Mouse (Mus musculus) ovary, postnatal 10 days (tissue): ENCODE data around the gene Txndc17.
A peak's percentile ranks its signal among the peaks of the same experiment; 100 is the strongest.
"Not testable (repeated sequence)": the region's sequence is repeated elsewhere in the genome, so short reads cannot be mapped to it uniquely, and the experiment has no call there.

Source experiments
- DNase-seq: peaks from one replicate; pipeline ENCODE4 v3.0.0; 2022; ENCODE audit warnings: low spot score

The Txndc17 gene

GRCm38 (mm10) chr11:72207204-72207833 is at the start of gene Txndc17, which contains the start of gene 4933427D14Rik:
TSS of gene Txndc17 (plus strand) at chr11:72207547.
TSS of gene 4933427D14Rik (minus strand) at chr11:72207459.
- DNase-seq = peak; percentile 78

- no peak for DNase-seq
These were observed 44.1 kb upstream of the Txndc17 start for GRCm38 (mm10) chr11:72163198-72163597.

- DNase-seq = no peak
These were observed 37.5 kb upstream of the Txndc17 start for GRCm38 (mm10) chr11:72169871-72170270.

DNA sequence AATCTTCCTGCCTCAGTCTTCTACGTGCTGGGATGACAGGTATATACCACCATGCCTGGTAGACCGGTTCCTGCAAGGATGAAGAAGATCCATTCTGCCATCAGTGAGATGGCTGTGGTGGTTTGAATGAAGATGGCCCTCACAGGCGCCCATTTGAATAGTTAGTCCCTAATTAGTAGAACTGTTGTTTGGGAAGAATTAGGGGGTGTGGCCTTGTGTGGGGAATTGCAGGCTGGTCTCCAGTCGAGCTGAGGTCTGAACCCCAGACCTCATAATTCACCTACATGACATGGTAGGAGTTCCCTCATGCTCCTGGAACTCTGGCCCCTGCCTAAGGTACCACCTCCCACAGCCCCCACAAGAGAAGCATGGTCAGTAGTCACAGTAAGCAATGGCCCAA is 35.4 kb upstream of the Txndc17 start:
- not testable (repeated sequence) for DNase-seq

DNA sequence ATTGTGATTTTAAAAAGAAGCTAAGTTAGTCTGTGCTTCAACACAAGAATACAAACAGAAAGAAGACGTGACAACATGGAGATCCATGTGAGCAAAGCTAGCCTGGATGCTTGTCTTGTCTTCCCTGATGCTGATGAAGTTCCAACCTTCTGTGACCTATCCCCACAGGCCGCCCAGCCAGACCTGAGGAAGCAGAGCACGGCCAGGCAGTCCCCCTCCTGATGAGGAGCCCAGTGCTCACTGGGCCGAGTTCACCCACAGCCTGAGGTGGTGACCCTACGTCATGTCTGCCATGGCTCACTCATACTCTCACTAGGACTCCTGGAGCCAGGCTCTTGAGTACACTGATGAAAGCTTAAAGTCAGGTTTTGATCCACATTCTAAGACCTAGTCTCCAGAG is 33.8 kb upstream of the Txndc17 start:
- DNase-seq = no peak

- DNase-seq = no peak
These were observed 32.6 kb upstream of the Txndc17 start for GRCm38 (mm10) chr11:72174721-72175120.

DNA sequence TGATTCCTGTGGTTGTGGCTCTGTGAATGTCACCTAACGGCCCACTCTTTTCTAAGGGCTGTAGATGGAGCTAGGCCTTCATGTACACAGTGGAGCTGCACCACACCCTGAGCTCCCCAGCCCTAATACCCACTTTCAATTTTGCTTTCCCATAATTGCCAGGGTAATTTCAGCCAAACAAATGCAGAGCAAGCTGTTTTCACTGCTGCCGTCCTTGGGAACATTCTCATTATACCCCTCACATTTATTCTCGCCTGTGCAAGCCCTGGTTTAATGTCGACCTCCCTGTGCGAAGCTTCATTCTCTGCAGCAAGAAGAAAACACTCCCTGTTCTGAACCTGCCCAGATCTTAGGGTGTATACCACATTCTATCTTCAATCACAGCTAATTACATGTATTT is 31.4 kb upstream of the Txndc17 start:
- no peak for DNase-seq

- DNase-seq = no peak
These were observed 30.8 kb upstream of the Txndc17 start for GRCm38 (mm10) chr11:72176553-72176952.

DNA sequence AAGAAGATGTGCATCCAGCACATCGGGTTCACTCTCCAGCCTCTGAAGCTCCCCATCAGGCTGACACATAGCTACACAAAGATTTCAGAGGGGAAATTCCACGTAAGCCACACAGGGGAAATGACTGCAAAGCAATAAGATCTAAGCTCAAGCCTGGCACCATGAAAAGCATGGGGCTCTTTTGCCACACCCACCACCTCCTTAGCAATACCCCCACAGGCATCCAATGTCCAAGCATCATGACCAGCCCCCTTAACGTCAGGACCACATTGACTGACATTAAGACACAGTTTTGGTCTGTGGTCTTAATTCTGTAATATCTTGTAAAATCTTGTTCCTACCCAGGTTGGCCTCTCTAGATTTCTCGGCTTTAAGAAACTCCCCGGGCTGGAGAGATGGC is 26.8 kb upstream of the Txndc17 start:
- no peak for DNase-seq

GRCm38 (mm10) chr11:72181136-72181535 is 26.2 kb upstream of the Txndc17 start:
- no peak for DNase-seq

GRCm38 (mm10) chr11:72184252-72184651 is 23.1 kb upstream of the Txndc17 start:
- no peak for DNase-seq

DNA sequence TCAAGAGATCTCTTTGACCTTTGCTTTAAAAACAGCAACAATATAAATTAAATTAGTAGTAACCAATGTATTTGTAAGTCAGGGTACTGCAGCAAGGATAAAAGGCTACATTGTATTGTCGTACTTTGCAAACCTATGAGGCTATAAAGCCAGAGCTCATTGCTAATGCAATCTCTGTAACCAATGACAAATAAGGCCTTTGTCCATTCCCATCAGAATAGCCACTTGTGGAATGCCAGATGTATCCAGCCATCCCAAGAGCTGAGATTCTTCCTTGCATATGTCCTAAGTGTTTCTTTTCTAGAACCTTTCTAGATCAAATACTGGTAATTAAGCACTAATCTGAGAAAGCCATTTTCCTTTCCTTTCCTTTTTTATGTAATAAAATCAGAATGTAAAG is 16.5 kb upstream of the Txndc17 start:
- DNase-seq = no peak

DNA sequence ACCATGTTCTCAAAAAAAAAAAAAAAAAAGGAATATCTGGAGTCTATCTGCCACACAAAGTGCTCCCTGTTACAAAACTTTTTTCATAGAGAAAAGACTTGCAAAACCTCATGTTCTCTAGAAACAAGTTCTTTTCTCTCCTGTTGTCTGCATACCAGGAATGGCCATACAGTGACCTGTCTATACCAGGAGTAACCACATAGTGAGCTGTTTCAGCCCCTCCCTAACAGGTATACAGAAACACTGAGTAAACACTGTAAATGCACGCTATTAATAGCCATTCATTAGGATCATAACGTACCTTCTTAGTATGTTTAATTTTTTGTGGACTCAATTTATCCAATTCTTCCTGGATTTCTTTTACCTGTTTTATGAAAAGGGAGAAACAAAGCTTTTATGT is 13.1 kb upstream of the Txndc17 start:
- no peak for DNase-seq

DNA sequence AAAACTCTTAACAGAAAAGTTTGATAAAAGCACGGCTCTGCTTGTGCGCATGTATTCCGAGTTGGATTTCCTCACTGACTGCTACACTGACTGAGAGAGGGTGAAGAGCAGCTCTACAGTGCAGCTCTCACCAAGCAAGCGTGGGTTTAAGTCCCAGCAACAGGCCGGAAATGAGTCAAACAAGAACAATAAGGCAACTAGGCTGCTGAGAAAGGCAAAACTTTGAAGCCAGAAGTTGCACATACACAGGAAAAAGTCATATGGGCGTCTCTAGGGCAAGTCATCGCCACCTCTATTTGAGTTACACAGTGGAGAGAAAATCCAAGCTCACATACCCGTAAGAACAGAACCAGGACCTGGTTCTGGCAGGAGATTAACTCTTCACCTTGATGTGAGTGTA is 10.8 kb upstream of the Txndc17 start:
- DNase-seq = no peak

- no peak for DNase-seq
These were observed 3.9 kb upstream of the Txndc17 start for GRCm38 (mm10) chr11:72203440-72203839.

DNA sequence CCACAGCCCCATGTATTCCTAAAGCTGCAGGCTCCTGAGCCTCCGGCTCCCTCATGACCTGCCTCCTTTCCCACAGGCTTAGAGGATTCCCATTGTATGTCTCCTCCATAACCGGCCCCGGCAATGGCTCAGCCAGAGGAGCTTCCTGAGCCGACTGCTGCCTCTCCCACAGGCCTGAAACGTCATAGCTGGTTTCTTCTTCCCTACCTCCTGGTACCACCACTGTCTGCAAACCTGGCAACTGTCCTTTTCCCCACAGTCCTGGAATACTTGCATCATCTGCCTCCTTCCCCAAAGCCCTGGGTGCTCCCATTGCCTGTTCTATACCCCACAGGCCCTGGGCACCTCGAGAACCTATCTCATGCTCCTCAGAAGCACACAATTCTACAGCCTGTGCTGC is 2.1 kb upstream of the Txndc17 start:
- no peak for DNase-seq

- DNase-seq = no peak
These were observed 775 bp upstream of the Txndc17 start, which contains the start of gene Gm43951 for GRCm38 (mm10) chr11:72206341-72207203. TSS of gene Gm43951 (minus strand) at chr11:72206840.

GRCm38 (mm10) chr11:72207834-72208377 is 559 bp downstream of the Txndc17 start:
- DNase-seq = no peak

DNA sequence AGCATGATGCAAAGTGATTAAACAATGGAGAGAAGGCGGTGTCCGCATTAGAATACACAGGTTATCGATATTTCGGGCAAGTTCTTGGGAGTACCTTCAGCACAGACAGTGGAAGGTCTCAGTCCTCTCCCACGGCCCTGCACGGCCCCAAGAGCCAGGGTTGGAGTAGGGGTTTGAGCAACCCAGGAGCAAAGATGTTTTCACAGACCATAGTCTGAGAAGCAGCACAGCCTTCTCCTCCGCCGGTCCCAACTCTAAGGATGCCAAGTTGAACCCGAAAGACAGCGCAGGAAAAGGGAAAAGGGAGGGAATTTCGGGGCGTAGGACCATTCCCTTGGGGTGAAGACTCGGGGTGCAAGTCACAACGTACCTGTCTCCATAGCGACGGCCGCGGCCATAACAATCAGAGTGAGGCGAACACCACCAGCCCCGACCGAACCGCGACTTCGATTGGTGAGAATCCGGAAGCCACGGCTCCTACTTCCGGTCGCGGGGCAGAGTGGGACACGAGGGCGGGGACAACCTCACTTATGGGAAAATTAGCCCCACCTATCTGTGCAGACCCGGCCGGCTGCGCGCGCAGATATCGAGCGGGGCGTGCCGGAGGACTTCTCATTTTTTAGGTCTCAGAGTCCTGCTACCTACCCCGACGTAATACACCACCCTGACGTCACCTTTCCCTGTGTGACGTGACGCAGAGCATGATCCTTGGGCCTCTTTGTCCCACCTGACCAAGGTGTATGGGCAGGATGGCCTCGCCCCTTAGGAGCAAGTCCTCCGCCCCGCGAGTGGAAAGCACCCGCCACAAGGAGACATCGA is 7.5 kb downstream of the Txndc17 start:
- DNase-seq = peak; percentile 78

DNA sequence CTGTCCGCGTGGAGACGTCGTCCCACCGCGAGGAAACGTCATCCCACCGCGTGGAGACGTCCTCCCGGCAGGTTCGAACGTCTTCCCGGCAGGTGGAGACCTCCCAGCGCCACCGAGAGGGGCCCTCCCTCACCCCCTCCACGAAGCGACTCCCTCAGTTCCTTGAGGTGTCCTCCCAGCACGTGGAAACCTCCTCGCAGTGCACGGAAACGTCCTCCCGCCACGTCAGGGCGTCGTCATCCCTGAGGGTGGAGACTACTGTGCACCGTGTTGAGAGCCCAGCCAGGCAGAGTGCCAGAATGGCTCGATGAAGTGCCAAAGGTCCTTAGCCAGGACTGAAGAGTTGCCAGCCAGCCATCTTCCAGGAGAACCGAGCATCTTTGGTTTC is 8.1 kb downstream of the Txndc17 start, which contains the start of gene Med31:
Gene Med31, minus strand, starts transcription at position 183 of the 388 bp plus-strand sequence.
- DNase-seq = peak; percentile 39

- DNase-seq = no peak
These were observed 9.8 kb downstream of the Txndc17 start for GRCm38 (mm10) chr11:72217116-72217515.

- no peak for DNase-seq
These were observed 13.9 kb downstream of the Txndc17 start for GRCm38 (mm10) chr11:72221278-72221677.
